Mouse (Mus musculus) cerebellum, adult 8-10 months (tissue): ENCODE measurements around the gene Smox.

Experiments used
- DNase-seq: peaks from one replicate; pipeline ENCODE4 v3.0.0; 2022

Gene Smox

DNA sequence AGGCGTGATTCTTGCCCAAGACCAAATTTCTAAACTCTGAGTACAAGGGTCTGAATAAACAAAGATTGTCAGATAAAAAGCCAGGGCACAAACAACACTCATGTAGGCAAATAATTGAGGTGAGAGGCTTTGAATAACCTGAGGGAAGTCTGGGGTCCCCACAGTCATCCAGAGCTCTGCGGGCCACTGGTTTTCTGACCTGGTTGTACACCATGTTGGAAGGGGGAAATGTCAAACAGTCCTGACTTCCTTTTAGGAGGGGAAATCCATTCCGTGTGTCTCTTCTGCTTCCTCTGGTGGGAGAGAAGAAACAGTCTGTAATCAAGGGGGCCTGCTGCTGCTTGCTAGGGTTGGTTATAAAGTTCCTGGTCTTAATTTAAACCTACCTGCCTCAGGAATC, 5.2 kb upstream of the Smox start:
- no peak for DNase-seq

DNA sequence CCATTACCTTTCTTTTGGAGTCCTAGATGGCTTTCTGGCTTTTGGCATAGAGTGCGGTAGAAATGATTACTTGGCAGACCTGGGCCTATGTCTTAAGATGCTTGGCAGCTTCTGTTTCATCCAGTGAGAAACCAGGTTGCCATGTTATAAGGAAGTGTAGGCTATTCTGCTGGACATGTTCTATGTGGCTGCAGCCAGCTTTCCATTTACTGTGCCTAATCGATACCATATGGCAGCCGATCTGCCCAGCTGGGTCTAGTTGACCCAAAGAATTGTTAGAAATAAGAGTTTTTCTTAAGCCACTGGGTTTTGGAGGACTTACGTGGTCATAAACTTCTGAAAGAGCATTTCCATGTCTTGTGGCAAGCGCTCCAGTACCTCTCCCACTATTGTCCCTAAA, 4.0 kb upstream of the Smox start:
- no peak for DNase-seq

DNA sequence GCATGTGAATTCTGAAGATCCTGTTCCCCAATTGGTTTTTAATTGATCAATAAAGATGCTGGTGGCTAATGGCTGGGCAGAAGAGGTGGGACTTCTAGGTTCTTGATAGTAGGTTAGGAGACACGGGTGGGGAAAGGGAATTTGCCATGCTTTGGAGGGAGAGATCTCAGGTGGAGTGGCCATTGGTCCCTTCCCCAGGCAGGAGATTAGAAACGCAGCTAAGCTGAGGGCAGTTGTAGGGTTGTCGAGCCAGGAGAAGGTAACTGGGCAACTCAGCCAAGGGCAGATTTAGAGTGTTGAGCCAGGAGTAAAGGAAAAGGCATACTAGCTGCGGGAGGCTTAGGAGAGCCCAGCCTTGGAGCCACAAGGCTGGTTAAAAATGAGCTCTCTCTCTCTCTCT, 3.0 kb upstream of the Smox start:
- no peak for DNase-seq

DNA sequence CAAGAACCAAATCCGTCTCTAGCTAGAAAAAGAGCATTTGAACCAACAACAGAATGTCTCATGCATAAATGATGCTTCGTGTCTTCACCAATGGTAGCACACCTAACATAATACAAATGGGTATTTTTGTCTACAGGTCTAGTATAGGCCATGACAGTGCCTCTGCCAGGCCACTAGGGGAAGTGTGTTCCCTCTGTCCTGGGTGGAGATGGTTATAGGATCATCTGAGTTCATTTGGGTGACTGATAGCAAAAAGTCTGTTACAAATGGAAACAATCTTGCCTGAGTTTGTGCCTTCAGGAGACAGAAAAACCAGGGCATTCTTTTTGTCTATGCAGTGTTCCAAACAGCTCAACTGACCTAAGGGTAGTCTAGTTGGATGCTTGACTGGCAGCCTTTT, 2.4 kb upstream of the Smox start:
- no peak for DNase-seq

DNA sequence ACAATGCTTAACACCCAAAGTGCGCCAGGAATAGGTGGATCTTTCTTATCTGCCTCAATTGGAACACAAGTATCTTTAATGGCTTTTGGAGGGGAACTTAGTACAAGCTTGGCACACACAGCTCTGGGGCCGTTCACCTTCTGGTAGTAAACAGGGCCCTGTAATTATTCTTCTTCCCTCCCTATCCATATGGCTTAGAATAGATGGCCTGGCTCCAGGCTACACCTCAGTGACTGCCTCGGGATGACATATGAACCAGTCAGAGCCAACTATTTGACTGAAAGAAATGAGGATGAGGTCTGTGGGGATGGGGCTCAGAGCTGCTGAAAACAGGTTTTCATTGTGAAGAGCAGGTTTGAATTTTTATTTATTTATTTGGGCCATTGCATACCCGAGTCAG, 1.7 kb upstream of the Smox start:
- DNase-seq, result peak; percentile 58

DNA sequence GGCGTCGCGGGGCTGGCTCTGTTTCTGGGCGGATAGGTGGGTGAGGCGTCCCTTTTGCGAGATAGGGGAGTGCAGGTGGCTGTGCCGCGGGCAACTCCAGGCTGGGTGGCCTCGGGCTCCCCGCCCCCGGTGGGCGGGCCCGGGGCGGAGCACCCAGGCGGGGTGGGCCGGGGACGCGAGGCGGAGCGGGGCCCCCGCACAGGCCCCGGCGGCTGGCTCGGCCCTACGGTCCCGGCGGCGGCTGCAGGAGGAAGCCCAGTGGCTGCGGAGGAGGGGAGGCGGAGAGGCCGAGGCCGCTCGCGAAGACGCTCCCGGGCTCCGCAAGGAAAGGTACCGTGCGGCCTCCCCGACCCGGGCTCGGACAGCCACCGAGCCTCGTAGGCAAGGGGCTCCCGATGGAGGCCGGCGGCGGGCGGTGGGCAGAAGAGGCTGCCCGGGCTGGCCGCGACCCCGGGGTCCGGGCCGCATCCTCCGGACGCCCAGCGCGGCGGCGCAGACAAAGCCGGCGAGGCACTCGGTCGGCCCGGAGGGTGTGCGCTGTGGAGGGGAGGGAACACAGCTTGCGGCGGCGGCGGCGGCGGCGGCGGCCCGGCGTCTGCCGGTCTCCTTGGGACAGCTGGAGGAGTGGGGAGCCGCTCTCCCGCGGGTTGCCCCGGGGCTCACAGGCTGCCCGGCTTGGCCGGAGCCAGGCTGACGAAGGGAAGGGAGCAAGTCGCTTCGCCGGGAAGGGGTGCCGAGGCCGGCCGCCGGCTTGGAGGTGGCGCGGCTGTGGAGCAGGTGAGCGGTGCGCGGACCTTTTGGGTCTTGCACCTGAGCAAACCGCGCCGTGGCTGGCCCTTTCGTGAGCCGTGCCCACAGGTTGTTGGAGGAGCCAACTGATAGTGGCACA, 655 bp downstream of the Smox start:
- DNase-seq, result peak; percentile 79

DNA sequence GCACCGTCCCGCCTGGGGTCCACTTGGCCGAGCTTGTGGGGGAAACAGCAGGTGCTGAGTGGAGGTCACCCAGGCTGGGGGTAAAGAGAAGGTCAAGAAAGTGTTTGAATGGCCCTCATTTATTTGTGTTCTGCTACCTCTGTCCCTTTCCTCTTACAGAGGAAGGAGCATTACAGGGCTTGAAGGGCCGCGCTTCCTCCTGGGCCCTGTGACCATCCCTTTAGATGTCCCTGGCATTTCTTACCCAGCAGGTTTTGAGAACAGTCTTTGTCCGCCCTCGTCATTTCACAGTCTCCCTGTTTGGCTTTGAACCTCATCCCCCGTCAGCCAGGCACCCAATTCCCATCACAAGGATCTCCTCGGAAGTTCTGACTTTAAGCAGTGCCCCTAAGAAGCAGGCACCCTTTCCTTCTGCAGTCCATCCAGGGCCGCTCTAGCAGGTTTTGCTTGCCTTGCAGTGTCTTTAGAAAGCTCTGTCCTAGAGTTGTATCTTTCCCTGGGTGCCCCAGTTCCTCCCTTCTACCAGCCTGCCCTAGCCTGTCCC, 1.4 kb downstream of the Smox start:
- DNase-seq, result no peak

DNA sequence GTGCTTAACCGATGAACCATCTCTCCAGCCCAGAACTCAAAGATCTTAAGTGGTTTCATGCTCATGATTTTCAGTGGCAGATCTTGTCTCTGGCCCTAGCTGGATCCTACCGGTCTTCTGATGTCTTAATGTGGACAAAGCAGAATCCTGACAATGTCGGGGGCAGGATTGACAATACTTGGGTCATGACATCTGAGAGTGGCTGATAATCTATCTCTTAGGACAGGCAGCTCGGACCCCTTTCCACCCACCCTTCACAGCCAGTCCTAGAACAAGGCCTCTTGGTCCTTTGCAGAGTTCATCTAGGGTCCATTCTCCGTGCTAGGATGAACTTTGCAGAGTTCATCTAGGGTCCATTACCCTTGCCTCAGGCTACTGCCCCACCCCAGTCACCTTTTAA, 2.1 kb downstream of the Smox start:
- no peak for DNase-seq

DNA sequence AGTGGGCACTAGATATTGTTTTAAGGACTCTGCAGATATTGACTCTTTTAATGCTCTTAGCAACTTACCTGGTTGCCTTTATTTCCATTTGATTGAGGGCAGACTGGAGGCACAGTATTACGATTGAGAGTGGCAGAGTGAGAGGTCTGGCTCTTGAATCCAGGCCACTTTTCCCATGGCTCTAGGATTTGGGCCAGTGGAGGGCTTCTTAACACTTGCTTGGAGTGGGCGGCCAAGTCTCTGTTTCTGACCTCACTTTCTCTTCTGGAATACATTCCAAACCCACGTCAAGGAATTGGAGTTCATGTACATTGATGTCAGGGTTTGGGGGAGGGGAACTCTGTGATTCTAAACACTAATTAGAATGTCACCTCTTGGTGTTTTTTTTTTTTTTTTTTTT, 4.0 kb downstream of the Smox start:
- DNase-seq, result no peak

DNA sequence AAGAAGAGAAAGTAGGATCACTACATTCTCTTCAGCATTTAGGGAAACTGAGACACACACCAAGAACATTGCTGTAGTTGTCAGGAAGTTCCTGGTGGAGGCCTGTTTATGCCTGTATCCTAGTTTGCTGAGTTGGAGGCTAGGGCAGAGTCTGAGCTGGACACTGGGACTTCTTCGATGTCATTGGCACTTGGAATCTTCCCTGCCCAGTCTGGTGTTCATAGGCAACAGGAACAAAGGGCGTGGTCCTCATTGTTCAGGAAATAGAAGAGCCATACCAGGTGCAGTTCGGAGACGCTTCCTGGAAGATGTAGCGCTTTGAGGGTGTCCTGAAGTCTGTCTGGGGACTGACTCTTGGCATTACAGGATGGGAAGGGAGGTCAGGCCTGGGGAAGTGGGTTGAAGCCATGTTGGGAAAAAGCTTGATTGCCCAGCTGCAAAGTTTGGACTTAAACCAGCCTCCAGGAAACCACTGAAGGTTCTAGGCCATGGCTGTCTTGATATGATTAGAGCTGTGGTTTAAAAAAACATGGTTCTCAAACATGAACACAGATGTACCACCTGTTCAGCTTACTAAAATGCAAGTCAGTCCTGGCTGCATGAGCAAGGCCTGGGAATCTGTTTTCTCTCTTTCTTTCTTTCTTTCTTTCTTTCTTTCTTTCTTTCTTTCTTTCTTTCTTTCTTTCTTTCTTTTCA, 5.0 kb downstream of the Smox start:
- DNase-seq, result no peak

DNA sequence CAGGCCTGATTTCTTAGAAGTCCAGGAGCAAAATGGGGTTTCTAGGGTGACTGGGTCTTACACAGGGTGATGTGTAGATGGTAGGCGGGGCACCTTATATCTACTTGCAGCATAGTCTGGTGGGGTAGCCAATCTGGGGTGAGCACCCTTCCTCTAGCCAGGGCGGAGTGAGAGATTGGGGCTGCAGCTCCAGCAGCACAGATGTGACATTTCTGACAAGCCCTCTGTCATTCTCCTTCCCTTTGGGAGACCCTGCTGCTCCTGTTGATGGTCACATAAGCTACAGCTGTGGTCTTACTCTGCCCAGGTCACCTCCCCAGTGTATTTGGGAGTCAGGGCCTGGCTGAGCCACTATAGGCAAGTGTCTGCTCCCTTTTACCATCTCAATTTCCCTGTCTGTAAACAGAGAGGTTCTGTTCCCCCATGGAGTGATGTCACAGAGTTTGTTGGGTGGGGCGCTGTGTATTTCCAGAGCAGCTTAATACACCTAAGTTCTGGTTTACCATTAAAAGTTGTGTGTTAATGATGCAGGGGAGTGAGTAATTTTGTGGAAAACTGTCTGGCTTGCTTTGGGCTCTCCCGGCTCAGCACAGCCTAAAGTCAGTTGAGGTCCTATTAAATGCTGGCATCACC, 6.0 kb downstream of the Smox start:
- no peak for DNase-seq

DNA sequence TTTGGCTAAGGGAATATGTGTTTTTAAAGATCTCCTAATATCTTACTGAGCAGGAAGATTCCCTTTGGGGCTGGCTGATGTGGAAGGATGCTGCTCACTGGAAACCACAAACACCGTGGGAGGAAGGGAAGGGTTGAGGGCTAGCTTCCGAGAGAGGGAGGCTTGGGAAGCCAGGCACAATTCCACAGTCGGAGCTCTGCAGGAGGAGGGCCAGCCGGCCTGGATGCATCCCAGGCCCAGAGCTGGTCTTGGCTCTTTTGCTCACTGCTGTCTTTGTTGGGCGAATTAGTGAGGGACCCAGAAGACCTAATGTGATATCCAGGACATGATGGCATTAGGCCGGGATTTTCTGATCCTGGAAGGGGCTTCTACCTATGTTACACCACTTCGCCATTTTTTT, 6.9 kb downstream of the Smox start:
- DNase-seq, result peak; percentile 46

DNA sequence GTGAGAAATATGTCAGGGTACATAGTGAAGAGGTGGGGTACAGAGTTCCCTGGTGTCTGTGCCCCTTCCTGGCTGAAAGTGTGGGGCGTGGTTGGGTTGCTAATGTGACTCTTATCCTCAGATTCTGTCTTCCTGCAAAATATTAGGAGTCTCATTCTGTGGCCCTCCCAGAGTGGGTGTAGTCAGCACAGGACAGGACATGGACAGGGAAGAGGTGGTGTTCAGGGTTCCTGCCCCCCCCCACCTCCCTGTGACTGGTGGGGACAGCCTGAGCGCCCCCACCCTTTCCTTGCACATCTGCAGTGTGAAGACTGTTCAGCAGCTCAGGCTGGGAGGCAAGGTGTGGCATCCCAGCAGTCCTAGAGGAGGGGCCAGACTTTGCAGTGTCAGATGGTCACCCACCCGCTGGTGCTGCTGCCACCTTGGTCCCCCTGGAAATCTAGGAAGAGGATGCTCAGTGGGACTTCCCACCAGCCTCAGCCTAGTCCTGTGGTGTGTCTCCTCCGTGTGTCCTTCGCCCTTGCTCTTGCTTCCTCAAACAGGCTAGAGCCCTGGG, 8.1 kb downstream of the Smox start:
- DNase-seq, result no peak

DNA sequence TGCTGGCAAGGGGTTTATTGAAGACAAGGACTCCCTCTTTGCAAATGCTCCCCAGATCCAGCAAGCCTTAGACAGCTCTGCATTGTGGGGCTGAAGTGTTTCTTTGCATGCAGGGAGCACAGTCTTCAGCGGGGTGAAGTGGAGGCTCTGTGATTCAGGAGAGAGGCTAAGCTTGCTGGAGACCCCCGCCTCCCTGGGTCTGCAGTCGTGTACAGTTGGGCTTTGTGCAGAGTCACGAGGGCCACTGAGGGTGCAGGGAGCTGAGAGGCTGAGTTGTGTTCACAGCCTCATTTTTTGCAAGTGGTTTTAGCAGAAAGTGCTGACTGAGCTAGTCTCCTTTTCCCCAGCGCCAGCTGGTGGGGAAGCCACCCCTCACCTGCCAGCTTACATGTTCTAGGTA, 10.6 kb downstream of the Smox start:
- DNase-seq, result no peak

DNA sequence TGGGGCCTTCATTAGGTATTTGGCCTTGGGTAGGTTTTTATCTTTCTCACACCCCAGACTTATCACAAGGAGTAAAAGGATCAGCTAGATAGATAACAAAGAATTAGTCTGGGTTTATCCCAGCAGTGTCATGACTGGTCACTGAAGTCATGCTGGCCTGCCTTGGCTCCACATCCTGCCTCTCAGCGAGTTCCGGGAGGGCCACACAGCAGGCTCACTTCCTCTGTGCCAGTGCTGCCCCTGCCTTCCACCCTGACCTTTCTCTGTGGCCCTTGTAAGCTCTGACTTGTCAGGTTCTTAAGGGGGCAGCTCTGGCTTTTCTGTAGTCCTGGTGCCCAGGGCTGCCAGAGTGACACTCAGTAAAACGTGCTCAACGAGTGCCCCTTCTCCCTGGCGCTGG, 11.3 kb downstream of the Smox start:
- DNase-seq, result no peak

DNA sequence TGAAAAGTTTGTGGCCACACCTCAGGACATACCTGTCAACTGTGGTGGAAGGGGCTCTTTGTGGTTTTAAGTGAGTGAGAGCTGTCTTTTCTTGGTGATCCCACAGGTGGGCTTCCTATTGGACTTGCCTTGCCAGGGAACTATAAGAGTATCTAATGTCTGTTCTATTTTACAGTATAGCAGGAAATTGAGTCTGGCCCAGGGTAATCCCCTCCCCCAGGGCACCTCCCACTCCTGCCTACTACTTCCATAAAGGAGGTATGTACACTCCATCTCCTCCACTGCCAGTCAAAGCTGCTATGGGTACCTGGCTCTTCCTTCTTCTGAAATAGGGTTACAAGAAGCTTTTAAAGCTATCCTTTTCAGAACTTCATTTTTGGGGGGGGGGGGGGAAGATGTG, 14.1 kb downstream of the Smox start:
- DNase-seq, result no peak

DNA sequence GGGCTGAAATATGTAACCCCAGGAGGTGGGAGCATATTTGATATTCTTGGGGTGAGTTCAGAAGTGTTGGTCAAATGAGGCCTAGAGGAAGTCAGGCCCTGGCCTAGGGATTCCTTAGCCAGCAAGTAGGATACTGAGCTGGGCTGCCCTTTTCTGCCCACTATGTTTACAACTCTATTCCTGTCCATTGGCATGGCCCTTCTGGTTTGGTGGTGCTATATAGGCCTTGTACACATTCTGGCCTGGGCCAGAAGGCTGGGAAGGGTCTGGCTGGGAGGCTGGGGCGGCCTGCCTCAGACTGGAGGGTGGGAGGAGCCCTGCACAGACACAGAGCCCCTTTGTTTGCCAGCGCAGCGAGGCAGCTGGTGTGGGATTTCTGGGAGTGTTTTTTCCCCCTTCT, 15.1 kb downstream of the Smox start:
- no peak for DNase-seq

DNA sequence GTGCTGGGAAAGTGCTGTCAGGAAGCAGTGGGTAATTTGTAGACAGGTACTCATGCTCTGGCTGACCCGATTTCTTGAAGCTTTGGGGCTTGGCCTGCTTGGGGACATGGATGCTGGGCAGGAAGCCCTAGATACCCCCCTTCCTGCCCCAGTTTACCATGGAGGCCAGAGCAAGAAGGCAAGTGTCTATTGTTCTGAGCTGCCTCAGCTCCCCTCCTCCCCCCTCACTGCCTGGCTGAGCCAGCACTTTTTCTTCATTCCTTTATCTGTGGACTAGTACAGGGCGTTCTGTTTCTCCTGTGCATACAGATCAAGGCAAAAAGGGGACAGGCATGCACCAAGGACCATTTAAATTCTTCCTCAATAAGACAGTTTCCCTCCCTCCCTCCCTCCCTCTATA, 17.2 kb downstream of the Smox start:
- DNase-seq, result no peak

DNA sequence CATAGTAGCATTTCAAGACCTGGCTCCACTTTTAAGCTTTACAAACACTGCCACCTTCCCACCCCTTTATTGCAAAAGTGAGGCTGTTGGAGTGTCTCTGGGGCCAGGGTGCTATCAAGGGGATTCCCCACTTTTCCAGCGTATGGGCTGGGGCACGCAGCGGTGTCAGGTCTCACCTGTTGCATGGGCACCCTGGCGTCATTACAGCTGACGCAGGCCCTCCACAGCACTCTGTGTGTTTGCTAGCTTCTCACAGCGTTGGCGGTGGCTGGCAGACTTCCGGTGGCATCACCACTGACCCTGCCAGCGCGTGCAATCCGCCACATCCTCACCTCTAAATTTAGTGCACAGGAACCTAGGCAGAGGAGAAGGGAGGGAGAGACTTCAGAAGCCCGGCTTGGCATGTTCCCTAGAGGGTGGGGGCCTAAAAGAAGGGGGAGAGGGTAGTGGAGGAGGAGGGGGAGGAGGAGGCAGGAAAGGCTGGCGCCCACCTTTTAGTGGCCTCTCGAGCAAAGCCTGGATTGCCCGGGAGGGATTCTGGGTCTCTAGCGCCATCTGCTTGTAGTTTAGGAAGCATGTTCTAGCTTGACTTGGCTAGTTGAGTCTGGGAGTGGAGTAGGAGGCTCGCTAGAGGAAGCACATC, 18.5 kb downstream of the Smox start:
- peak; percentile 57 for DNase-seq

DNA sequence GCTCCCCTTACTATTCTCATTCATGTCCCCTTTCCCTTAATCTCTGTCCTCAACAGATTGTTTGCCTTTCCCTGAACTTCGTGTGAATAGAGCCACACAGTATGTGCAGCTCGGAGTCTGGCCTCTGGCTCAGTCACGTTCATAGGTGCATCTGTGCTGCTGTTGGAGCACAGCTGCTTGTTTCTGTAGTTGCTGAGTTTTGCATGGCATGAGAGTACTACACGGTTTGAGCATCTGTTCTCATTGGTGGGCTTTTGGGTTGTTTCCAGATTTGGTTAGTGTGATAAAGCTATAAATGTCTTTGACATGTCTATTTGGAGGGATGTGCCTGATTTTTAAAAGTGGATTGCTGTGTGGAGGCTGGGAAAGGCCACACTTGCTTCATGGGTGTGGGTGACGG, 19.2 kb downstream of the Smox start:
- no peak for DNase-seq

DNA sequence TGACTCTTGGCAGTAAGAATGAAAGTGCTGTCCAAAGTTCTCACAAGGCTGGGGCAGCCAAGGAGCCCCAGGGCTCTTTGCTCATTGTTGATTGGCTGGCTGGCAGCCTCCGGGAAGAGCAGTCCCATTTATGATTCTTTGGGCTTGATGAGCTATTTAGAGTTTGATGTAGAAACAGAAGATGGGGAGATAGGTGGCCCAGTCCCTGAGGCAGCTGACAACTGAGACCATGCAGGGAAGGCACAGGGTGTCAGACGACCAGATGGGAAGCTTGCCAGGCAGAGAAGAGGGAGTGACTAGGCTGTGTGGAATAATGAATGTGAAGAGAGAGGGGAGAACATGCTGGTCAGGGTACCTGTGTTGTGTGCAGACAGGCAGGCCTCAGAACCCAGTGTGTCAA, 22.2 kb downstream of the Smox start:
- no peak for DNase-seq

DNA sequence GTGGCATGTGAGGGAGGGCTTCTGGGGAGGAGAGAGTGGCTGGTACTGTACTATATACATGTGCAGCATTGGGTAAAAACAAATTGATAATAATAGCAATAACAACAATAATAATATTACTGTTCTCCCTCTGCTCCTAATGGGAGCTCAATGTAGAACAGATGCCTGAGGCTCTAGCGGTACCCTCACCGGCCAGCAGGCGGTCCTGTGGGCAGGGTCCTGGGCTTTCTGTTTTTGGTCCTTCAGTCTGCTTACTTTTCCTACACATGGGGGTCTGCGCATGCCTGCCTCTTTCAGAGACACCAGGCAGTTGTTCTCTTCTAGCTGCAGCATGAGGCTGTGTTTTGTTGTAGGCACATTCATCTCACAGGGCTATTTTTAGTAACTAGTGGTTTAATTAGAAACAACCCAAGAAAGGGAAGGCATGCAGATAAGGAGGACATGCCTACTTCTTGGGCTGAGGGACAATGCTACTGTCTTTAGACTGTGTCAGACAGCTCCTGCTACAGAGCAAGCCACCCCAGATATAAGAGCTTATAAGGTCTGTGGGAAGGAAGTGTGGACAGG, 22.8 kb downstream of the Smox start:
- no peak for DNase-seq

DNA sequence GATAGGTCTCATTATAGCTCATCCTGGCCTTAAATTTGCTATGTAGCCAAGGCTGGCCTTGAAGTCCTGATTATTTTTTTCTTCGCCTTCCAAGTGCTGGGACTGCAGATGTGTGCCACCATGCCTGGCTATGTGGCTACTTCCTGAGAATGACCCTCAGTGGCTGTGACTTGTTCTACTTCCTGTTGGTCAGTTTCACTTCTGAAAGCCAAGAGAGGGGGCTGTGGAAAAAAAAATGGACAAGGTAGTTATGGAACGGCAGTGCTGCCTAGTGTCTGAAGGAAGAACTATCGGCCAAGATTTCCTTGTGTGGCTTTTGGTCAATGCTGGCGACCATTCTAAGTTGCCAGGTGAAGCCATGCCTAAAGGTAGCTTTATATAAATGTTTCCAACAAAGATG, 26.3 kb downstream of the Smox start:
- DNase-seq, result no peak
